Mouse (Mus musculus): ENCODE results near the gene Casz1.

The Casz1 gene

DNA sequence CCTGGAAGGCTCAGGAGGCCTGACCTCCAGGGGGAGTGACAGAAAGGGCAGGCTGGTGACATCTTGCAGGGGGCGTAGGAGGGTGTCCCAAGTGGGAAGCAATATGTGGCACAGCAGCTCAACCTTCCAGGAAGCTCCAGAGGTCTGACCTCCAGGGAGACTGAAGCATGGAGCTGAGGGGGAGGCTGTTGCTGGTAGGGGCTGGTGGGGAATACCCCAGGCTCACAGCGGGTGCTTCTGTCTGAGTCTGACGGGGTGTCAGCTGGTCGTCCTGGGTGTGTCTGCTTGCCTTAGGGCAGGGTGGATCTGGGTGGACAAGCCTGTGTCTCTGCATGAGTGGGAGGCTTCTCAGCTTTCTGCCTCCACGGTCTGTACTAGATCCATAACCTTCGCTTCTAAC, 38.1 kb downstream of the Casz1 start:
- no peak for DNase-seq (ENCODE audit: low read depth, low spot score)

- no peak for DNase-seq (ENCODE audit: low read depth, low spot score)
Observed at GRCm38 (mm10) chr4:148844921-148845320, 40.7 kb downstream of the Casz1 start.

DNA sequence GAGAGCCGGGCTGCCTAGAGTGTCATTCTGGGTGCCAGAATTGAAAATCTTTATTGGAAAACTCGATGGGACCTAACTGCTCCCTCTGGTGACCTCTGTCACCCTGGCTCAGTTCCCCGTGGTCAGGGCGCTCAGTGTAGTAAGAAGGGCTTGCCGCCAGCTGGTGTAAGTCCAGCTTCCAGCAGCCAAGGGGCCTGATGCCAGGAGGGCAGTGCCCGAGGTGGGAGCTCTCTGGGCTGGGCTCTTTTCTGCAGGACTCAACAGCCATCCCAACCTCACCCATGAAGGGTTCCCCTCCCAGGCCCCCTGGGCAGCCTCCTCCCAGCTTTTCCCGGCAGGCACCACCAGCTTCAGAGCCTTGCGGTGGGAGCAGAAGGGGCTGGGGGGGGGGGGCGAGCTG, 42.0 kb downstream of the Casz1 start:
- DNase-seq (ENCODE audit: low read depth, low spot score) = no peak

GRCm38 (mm10) chr4:148846724-148847123, 42.5 kb downstream of the Casz1 start:
- no peak for DNase-seq (ENCODE audit: low read depth, low spot score)

DNA sequence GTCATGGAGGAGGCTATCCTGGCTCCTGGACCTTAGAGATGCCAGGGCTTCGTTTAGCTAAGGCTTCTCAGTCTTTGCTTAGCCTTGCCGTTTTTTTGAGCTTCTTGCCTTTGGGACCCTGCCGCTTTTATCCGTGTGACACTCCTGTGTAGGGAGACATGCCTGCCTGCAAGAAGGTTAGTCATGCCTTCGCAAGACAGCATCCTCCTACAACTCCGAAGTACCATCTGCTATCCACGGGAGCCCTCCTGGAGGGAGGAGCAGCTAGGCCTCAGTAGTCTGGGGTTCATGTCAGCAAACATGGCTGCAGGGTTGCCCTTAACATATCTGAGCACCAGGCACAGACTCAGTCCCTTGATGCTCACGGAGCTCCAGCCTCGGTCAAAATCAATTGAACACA, 43.4 kb downstream of the Casz1 start:
- DNase-seq (ENCODE audit: low read depth, low spot score) = no peak

- DNase-seq (ENCODE audit: low read depth, low spot score) = no peak
Observed at GRCm38 (mm10) chr4:148849437-148849836, 45.2 kb downstream of the Casz1 start.

GRCm38 (mm10) chr4:148853057-148853456, 48.8 kb downstream of the Casz1 start:
- no peak for DNase-seq (ENCODE audit: low read depth, low spot score)

- no peak for DNase-seq (ENCODE audit: low read depth, low spot score)
Observed at GRCm38 (mm10) chr4:148854093-148854492, 49.9 kb downstream of the Casz1 start.

DNA sequence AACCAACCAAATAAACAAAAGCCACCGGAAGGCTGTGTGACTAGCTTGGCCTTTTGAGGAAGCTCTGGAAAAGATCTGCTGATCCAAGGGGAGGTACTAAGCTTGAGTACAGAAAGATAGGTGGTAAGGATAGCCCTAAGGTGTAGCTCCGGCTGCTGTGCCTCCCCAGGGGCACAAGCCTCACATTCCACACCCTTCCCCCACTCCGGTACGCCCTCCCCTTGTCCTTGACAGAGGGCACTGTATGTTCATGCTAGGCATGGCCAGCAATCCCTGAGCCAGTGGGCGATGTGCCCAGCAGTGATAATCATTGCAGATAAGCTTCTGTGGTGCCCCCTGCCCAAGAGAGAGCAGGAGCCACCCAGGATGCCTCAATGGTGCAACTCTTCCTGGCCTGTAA, 51.3 kb downstream of the Casz1 start:
- DNase-seq (ENCODE audit: low read depth, low spot score) = no peak

DNA sequence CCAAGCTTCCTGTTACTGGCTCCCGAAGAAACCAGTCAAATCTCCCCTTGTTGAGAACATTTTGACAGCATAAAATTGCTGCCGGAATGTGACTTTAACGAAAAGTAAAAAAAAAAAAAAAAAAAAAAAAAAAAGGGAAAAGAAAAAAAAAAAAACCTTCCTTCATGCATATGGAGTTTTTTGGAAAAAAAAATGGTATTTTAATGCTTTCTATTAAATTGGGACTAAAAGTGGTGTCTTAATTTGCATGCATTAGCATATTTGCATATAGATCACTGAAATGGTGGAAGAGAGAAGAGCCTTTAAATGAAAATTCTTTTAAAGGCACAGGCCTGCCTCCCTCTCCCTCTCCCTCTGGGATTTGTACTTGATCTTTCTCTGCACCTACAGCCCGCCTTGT, 52.0 kb downstream of the Casz1 start:
- no peak for DNase-seq (ENCODE audit: low read depth, low spot score)

DNA sequence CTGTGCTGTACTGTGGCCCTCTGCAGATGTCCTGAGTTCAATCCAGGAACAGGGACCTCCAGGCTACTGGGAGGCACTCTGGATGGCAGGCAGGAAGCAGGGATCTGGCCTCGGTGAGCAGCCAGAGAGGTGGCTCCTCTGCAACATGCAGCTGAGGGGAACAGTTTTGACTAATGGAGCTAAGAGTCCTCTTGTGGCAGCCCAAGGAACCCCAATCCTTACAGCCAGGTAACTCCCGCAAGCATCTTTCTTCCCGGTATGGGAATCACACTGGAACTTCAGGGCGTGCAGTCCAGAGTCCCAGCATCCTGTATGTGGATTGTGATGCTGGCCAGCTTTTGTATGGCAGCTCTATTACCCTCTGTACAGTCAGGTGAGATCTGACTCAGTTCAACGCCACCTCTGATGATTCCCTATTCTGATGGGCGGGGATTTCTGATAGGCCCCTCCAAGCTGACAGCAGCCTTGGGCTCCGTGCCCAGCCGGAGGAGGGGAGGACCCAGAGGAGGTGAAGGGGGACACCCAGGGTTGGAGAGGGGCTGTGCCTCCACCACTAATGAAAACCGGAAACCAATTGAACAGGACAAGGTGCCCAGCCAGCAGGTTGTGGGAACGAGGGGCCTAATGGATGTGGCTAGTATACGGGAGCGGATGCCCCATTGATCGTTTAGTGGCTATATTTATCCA, 53.3 kb downstream of the Casz1 start:
- no peak for DNase-seq (ENCODE audit: low read depth, low spot score)

DNA sequence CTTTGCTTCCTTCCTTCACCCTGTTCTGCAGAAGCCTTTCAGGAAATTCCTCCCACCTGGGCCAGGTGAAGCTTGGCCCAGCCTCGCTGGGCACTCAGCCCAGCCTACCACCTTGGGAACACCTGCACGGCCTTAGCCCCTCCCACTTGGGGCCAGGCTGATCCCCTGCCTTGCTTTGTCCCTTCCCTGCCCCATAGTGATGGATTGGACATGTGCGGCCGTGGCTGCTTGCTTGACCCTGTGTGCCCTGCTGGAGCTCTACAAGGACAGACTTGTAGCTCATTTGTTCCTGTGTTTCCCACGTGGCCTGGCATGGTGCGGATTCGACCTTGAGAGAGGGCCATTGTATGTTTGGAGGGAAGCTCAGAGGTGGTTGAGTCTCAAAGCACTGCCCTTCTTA, 54.0 kb downstream of the Casz1 start:
- DNase-seq (ENCODE audit: low read depth, low spot score) = no peak

DNA sequence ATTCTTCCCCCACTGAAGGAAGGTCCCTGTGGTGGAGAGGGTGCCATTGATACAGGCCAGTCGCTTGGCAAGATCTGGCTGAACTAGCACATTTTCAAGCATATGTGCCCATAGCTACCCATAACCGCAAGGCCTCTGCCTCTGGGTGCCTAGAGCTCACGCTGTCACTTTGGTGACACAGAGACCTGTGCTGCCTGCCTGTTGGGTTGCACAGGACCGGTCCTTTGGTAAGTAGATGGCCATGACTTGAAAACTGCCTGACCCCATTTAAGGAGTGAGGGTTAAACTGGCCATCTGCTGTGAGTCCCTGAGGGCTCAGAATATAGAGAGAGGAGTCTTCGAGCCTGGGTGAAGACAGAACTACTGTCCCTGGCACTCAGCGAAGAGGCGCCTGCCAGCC, 55.2 kb downstream of the Casz1 start:
- no peak for DNase-seq (ENCODE audit: low read depth, low spot score)

GRCm38 (mm10) chr4:148859906-148860491, 55.8 kb downstream of the Casz1 start:
- no peak for DNase-seq (ENCODE audit: low read depth, low spot score)

GRCm38 (mm10) chr4:148860636-148861035, 56.4 kb downstream of the Casz1 start:
- DNase-seq (ENCODE audit: low read depth, low spot score) = no peak

DNA sequence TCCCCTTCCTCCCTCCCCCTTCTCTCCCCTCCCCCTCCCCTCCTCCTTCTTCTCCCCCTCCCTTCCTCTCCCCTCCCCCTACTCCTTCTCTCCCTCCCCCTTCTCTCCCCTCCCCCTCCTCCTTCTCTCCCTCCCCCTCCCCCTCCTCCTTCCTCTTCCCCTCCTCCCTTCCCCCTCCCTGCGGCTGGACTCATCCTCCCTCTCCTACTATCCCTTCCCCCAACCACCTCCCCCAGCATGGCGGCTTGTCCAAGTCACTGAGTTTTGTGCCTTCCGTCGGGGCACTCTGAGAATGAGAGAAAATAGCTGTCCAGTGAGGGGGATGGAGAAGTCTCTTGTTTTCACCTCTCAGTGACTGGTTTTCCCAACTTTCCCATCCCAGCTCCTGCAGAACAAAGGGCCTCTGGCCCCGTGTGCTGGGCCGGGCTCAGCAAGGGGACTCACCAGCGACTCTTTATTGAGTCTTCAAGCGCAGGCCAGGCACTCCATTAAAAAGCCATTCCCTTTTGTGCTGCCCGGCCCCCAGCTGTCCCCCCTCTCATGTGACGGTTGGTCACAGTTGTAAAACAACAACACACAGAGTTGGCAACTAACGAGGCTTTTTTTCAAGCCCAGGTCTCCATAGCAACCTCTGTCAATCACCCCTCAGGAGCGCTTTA, 62.7 kb downstream of the Casz1 start:
- no peak for DNase-seq (ENCODE audit: low read depth, low spot score)

DNA sequence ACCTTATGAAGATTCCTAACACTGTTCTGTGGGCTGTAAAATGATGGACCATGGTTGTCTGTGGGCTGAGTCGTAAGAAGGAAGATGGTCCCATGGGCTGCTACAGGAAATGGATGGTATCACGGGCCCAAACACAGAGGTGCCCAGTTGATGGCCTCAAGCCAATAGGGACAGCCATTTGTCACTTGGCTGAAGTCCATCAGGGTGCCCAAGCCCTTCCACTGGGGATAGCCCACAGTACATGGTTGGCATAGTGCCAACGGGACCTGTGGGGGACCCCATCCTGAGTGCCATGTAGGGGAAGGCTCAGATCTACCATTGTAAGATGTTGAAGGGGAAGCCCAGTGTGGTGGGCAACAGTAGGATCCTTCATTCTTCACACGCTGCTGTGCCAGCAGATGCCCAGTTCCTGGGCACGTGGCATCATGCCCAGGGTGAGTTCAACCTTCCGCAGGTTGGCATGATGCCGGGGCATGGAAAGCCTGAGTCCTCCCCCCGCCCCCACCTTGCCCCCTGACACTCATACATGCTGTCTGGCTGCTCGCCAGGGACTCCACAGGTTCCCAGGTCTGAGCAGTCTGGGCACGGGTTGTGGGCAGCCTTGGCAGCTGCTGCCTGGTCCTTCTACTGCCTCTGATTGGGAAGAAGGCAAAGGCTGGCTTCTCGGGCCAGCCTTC, 63.6 kb downstream of the Casz1 start:
- no peak for DNase-seq (ENCODE audit: low read depth, low spot score)

- no peak for DNase-seq (ENCODE audit: low read depth, low spot score)
Observed at GRCm38 (mm10) chr4:148869566-148869965, 65.3 kb downstream of the Casz1 start.

- DNase-seq (ENCODE audit: low read depth, low spot score) = no peak
Observed at GRCm38 (mm10) chr4:148870496-148870895, 66.3 kb downstream of the Casz1 start.

DNA sequence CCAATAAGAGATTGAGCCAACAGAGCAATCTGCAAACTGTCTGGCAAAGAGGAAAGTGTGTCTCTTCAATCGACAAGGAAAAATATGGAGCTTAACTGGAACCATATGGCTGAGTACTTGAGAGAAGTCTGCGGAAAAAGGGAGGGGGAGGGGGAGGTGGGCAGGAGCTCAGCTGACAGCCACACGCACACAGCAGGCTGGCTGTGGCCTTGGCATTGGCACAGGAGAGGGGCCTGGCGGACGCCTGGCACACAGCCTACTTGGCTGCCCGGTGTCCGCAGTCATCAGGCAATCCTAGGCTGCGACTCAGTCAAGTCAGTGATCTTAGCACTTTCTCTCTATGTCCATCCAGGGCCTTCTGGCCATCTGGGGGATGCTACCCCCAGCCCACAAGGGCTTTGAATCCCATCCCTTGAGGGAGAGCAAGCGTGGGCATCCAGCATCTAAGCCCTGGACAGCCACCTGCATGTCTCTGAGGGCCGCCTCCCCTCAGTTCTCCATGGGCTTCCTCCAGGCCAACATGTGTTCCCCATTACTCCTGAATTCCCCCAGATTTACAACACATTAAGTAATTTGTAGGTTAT, 67.6 kb downstream of the Casz1 start:
- DNase-seq (ENCODE audit: low read depth, low spot score) = no peak

- no peak for DNase-seq (ENCODE audit: low read depth, low spot score)
Observed at GRCm38 (mm10) chr4:148872372-148872771, 68.1 kb downstream of the Casz1 start.

- no peak for DNase-seq (ENCODE audit: low read depth, low spot score)
Observed at GRCm38 (mm10) chr4:148872783-148873182, 68.6 kb downstream of the Casz1 start.

Measured in WW6 (cell line).